Mouse (Mus musculus) adrenal gland, postnatal 4 days (tissue): ENCODE data around the gene Sh2b2. TPM values are rescaled to one million over a fixed set of nuclear protein-coding genes. Genes with fewer than 3 reads are reported as not detected.
"Not testable (repeated sequence)": the region's sequence is repeated elsewhere in the genome, so short reads cannot be mapped to it uniquely, and the experiment has no call there.

Source experiments
- DNase-seq, 2 experiments: peaks; one replicate each; pipeline ENCODE4 v3.0.0; 2021 to 2022; ENCODE audit warnings: low spot score in 2 of 2, mixed read lengths in 2 of 2
- total RNA-seq, 2 experiments: library from RNA; stranded (reverse); gene quantifications; 2 replicates each; pipeline ENCODE4 v1.2.3; 2021

Gene Sh2b2
- total RNA-seq, 2 experiments from 2014 or later, result 15.6 to 18.6 TPM

GRCm38 (mm10) chr5:136241161-136241560 is 5.2 kb downstream of the Sh2b2 start:
- no peak for DNase-seq

- DNase-seq, result no peak
These were observed 6.0 kb downstream of the Sh2b2 start for GRCm38 (mm10) chr5:136240381-136240780.

- no peak for DNase-seq
These were observed 8.7 kb downstream of the Sh2b2 start for GRCm38 (mm10) chr5:136237607-136238006.

- DNase-seq, result no peak
These were observed 9.7 kb downstream of the Sh2b2 start for GRCm38 (mm10) chr5:136236611-136237010.

GRCm38 (mm10) chr5:136230348-136231035 is 15.9 kb downstream of the Sh2b2 start:
- no peak for DNase-seq

- no peak for DNase-seq
These were observed 20.0 kb downstream of the Sh2b2 start for GRCm38 (mm10) chr5:136226246-136226876.

GRCm38 (mm10) chr5:136218585-136218984 is 27.8 kb downstream of the Sh2b2 start:
- no peak for DNase-seq

GRCm38 (mm10) chr5:136217932-136218381 is 28.4 kb downstream of the Sh2b2 start:
- DNase-seq, result no peak

GRCm38 (mm10) chr5:136217004-136217665 is 29.2 kb downstream of the Sh2b2 start:
- DNase-seq, result no peak

- no peak for DNase-seq
These were observed 30.4 kb downstream of the Sh2b2 start for GRCm38 (mm10) chr5:136215958-136216357.

GRCm38 (mm10) chr5:136215211-136215610 is 31.1 kb downstream of the Sh2b2 start:
- DNase-seq, result no peak

GRCm38 (mm10) chr5:136213716-136214115 is 32.6 kb downstream of the Sh2b2 start:
- DNase-seq, result no peak

- DNase-seq, result no peak
These were observed 33.6 kb downstream of the Sh2b2 start for GRCm38 (mm10) chr5:136212716-136213115.

- DNase-seq, result not testable (repeated sequence)
These were observed 34.8 kb downstream of the Sh2b2 start for GRCm38 (mm10) chr5:136211341-136212102.

GRCm38 (mm10) chr5:136210549-136210948 is 35.8 kb downstream of the Sh2b2 start:
- no peak for DNase-seq

GRCm38 (mm10) chr5:136201832-136202231 is 44.5 kb downstream of the Sh2b2 start:
- DNase-seq, result peak in 1 of 2 experiments; percentile 52

- no peak for DNase-seq
These were observed 46.8 kb downstream of the Sh2b2 start for GRCm38 (mm10) chr5:136199526-136199925.

- DNase-seq, result peak; percentile 84 to 91
These were observed 47.6 kb downstream of the Sh2b2 start, which contains the start of gene Prkrip1 for GRCm38 (mm10) chr5:136198474-136199391. Gene Prkrip1, minus strand, starts transcription at chr5:136198963.

GRCm38 (mm10) chr5:136191870-136192269 is 54.5 kb downstream of the Sh2b2 start:
- DNase-seq, result no peak

- no peak for DNase-seq
These were observed 59.6 kb downstream of the Sh2b2 start for GRCm38 (mm10) chr5:136186723-136187122.
